Mouse (Mus musculus) right cerebral cortex, adult 2 months (tissue): ENCODE results near the gene Cbln1.
A peak's percentile ranks its signal among the peaks of the same experiment; 100 is the strongest.

Experiments
- DNase-seq, 2 experiments: peaks; one replicate each; pipeline ENCODE4 v3.0.0; 2021 to 2022; ENCODE audit warnings: low spot score in 2 of 2

Gene Cbln1

DNA sequence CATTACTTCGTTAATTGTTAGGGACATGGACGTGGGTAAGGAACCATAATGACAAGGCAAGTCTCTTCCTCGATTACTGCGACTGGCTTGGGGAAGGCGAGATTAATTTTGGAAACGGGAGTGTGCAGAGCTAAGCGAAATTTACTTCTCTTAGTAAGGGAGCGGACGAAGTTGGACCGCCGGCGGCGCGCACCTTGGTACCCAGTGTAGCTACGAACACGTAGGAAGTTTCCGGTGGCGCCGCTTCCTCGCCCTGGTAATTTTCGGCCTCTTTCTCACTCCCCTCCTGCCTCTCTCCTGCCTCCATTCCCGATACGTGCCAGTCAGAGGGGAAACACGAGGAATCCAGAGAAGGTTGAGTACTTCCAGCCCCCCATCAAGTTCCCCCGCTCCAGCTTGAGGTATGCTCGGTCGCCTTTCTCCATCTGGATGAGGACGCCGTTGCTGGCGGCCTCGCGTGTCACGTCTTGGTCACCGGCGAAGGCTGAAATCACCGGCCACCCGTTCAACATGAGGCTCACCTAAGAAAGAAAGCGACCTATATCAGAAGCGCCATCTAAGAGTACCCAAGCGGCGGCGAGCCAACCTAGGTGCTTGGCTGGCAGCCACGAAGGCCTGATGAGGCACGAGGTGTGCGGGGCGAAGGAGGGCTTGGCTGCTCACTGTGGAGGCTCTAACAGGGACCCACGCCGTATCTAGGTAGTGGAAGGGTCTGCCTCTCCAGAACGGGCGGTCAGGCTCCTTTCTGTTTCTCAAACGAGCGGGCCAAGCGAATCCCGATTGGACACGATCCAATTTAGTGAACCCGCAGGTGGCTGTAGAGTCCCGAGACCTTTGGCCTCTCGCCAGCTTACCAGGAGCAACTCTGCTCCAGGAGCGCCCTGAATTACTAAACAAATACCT is 2.2 kb downstream of the Cbln1 start:
- peak in 1 of 2 experiments; percentile 11 for DNase-seq

GRCm38 (mm10) chr8:87468958-87469815 is 3.2 kb downstream of the Cbln1 start:
- DNase-seq = no peak

- no peak for DNase-seq
These were observed 3.9 kb downstream of the Cbln1 start for GRCm38 (mm10) chr8:87468416-87468957.

DNA sequence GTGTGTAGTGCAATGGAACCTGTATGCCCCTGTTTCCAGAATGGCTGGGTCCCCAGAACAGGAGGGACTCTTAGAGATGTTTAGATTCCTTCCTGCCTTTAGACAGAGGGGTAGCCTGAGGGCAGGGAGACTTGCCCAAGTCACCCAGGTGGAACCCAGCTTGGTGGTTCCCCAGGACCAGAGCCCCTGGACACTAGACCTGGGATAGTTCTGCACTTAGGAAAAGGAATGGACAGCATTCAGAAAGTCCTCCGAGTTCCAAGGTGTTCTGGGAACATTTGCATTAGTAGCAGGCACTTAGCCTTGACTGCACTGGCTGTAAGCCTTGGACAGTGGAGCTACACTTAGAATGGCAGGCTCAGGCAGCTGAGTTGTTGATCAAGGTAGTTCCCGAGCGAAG is 4.5 kb downstream of the Cbln1 start:
- DNase-seq = no peak

DNA sequence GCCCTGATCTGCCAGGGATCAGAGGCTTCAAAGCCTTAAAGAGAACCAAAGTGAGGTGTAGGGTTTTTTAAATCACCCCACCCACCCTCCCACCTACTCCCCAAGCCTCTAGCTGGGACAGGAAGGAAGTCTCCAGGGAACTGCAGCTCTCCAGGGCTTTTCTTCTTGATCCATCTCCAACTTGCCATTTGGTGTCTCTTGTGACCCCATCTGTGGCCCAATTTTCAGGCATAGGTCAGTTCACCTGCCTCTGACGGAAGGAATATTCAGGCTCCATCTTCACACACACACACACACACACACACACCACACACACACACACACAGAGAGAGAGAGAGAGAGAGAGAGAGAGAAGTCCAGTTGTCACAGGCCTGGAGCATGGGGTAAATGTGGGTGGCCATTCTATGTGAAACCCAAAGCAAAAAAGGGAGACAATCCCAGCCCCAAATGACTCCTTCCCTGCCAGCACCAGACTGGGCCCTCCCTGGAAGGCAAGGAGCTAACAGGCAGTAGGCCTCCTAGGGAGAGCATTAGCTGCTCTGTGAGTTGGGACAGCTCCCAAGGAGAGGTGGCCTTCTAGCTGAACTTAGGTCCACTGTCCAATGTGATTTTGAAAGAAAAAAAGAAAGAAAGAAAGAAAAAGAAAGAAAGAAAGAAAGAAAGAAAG is 5.3 kb downstream of the Cbln1 start:
- no peak for DNase-seq

- no peak for DNase-seq
These were observed 6.1 kb downstream of the Cbln1 start for GRCm38 (mm10) chr8:87466335-87466734.

- no peak for DNase-seq
These were observed 8.0 kb downstream of the Cbln1 start for GRCm38 (mm10) chr8:87464446-87464845.

GRCm38 (mm10) chr8:87461801-87462200 is 10.6 kb downstream of the Cbln1 start:
- DNase-seq = no peak

- no peak for DNase-seq
These were observed 15.5 kb downstream of the Cbln1 start for GRCm38 (mm10) chr8:87456949-87457348.

GRCm38 (mm10) chr8:87452815-87453214 is 19.6 kb downstream of the Cbln1 start:
- DNase-seq = no peak

DNA sequence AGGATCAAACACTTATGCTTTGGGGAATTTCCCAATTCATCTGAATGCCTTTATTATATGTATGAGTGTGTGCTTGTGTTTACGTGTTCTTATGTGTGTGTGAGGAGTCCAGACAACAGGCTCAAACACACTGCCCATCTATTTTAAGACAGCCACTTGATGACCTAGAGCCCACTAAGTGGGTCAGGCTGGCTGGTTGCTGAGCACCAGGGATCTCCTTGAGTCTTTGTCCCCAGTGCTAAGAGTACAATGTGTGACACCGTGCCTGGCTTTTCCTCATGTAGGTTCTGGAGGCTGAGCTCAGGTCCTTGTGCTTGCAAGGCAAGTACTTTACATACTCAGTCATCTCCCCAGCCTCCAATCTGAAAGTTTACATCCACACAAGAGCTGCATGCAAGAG is 20.7 kb downstream of the Cbln1 start:
- no peak for DNase-seq

DNA sequence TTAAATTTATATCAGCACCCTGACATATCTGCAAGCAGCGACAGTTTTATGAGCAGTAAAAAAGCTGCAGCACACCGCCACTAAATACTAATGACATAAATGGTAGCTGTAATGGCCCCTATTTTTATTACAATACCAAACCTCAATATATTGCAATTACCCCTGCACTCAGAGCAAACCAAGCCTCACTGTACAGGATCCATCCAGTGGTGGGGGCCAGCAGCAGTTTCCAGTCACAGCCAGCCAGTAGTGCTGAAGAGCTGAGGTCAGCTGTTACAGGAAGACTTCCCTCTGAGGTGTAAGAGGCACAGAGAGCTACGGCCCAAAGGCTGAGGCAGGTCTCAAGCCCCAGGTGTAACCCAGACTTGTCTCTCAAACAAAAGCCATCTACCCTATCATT is 37.8 kb downstream of the Cbln1 start:
- no peak for DNase-seq

GRCm38 (mm10) chr8:87427188-87427587 is 45.2 kb downstream of the Cbln1 start:
- DNase-seq = no peak

DNA sequence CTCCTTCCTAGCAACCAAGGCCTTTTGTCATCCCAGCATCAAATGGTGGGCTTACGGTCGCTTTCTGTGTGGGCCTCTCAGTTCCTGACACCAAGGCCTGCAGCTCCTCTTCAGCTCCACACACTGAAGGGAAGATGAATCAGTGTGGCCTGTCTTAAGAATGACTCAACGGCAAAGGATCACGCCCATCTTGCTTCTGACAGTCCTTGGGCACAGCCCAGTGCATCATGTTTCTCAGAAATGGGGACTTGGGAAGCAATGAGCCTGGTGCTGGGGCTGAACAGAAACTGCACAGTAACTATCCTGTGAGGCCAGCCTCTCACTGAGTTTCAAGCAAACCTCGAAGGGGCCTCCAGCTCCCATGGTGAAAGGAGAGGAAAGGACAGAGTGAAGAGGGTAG is 47.7 kb downstream of the Cbln1 start:
- no peak for DNase-seq

- no peak for DNase-seq
These were observed 50.7 kb downstream of the Cbln1 start for GRCm38 (mm10) chr8:87421697-87422096.
